Mouse (Mus musculus): Measurements from ENCODE around the gene Psmc3ip. TPM values are rescaled to one million over a fixed set of nuclear protein-coding genes. Genes with fewer than 3 reads are reported as not detected.

Psmc3ip gene
- polyA plus RNA-seq, 1 experiment from 2014 or later: 9.8 TPM

DNA sequence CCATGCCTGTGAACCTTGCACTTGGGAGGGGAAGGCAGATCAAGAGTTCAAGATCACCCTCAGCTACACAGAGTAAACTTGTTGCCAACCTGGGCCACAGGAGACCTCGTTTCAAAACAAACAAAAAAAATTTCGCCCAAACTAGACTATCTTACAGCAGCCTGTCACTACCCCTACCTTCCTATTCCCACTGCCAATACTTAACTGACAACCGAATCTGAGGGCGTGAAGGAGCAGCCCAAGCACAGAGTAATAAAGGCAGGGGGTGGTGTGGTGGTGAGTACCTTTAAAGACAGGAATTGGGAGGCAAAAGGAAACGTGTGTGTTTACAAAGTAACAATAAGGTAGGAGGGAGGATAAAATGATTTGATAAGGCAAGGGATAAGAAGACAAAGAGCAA is 15.5 kb upstream of the Psmc3ip start:
- ATAC-seq: no peak
- H3K4me3 ChIP-seq (ENCODE audit: low read depth, low read length): no peak overlapping the region

GRCm38 (mm10) chr11:101109351-101109750 is 14.1 kb upstream of the Psmc3ip start:
- no peak for ATAC-seq
- TF ChIP-seq EP300 (IDR thresholded peaks at IDR 0.05) (no peak), CTCF (IDR thresholded peaks at IDR 0.05) (no peak)
- Histone ChIP-seq H3K27me3 (replicated peaks; ENCODE audit: insufficient read depth, low read length) (no peaks in the 10 kb centered on the region), H3K9me3 (ENCODE audit: low read length) (no peaks in the 10 kb centered on the region), H3K4me2 (replicated peaks; ENCODE audit: low read depth, low read length) (no peak overlapping the region), H3K36me3 (ENCODE audit: insufficient read depth, low read length) (peaks cover 10% of the 10 kb centered on the region; the same call in 1 of the 2 replicates), H3K27ac (ENCODE audit: low read length) (no peak overlapping the region), H3K4me1 (ENCODE audit: insufficient read depth, low read depth, low read length) (no peaks in the 10 kb centered on the region), H3K4me3 (ENCODE audit: low read depth, low read length) (no peak overlapping the region), H3K9ac (replicated peaks; ENCODE audit: low read depth) (no peak overlapping the region)
- no peak for DNase-seq (ENCODE audit: low spot score)
- WGBS: 78% methylated on average over 4 of the region's 4 CpGs

More for the DNA sequence above, 15.5 kb upstream of the Psmc3ip start:
- no peak overlapping the region for H3K4me2 ChIP-seq (replicated peaks; ENCODE audit: low read depth, low read length)
- no peak overlapping the region for H3K9ac ChIP-seq (replicated peaks; ENCODE audit: low read depth)
- TF ChIP-seq CTCF (IDR thresholded peaks at IDR 0.05) (no peak), EP300 (IDR thresholded peaks at IDR 0.05) (no peak)
- H3K27ac ChIP-seq (ENCODE audit: low read length): no peak overlapping the region
- H3K9me3 ChIP-seq (ENCODE audit: low read length): no peaks in the 10 kb centered on the region
- H3K27me3 ChIP-seq (replicated peaks; ENCODE audit: insufficient read depth, low read length): no peaks in the 10 kb centered on the region
- H3K36me3 ChIP-seq (ENCODE audit: insufficient read depth, low read length): peaks cover 7% of the 10 kb centered on the region; the same call in 1 of the 2 replicates
- H3K4me1 ChIP-seq (ENCODE audit: insufficient read depth, low read depth, low read length): no peaks in the 10 kb centered on the region
- 37% methylated on average over 5 of the region's 5 CpGs for WGBS
- DNase-seq (ENCODE audit: low spot score): no peak

GRCm38 (mm10) chr11:101103011-101103410 is 7.8 kb upstream of the Psmc3ip start:
- 91% methylated on average over 5 of the region's 5 CpGs for WGBS
- peaks cover 50% of the 10 kb centered on the region for H3K36me3 ChIP-seq (ENCODE audit: insufficient read depth, low read length)
- H3K4me1 ChIP-seq (ENCODE audit: insufficient read depth, low read depth, low read length): no peaks in the 10 kb centered on the region
- DNase-seq (ENCODE audit: low spot score): no peak
- H3K4me2 ChIP-seq (replicated peaks; ENCODE audit: low read depth, low read length): no peak overlapping the region
- H3K9ac ChIP-seq (replicated peaks; ENCODE audit: low read depth): no peak overlapping the region
- no peak for ATAC-seq
- no peak overlapping the region for H3K4me3 ChIP-seq (ENCODE audit: low read depth, low read length)
- no peak for TF ChIP-seq CTCF (IDR thresholded peaks at IDR 0.05)
- TF ChIP-seq EP300 (IDR thresholded peaks at IDR 0.05): no peak
- H3K9me3 ChIP-seq (ENCODE audit: low read length): no peaks in the 10 kb centered on the region
- H3K27ac ChIP-seq (ENCODE audit: low read length): no peak overlapping the region
- H3K27me3 ChIP-seq (replicated peaks; ENCODE audit: insufficient read depth, low read length): no peaks in the 10 kb centered on the region

GRCm38 (mm10) chr11:101098231-101098630 is 3.0 kb upstream of the Psmc3ip start:
- no peaks in the 10 kb centered on the region for H3K9me3 ChIP-seq (ENCODE audit: low read length)
- peaks cover 47% of the 10 kb centered on the region for H3K36me3 ChIP-seq (ENCODE audit: insufficient read depth, low read length)
- no peak for ATAC-seq
- H3K27me3 ChIP-seq (replicated peaks; ENCODE audit: insufficient read depth, low read length): no peaks in the 10 kb centered on the region
- H3K4me3 ChIP-seq (ENCODE audit: low read depth, low read length): no peak overlapping the region
- no peak for DNase-seq (ENCODE audit: low spot score)
- no peak overlapping the region for H3K9ac ChIP-seq (replicated peaks; ENCODE audit: low read depth)
- peaks cover 8% of the 10 kb centered on the region for H3K4me1 ChIP-seq (ENCODE audit: insufficient read depth, low read depth, low read length)
- H3K27ac ChIP-seq (ENCODE audit: low read length): no peak overlapping the region
- TF ChIP-seq CTCF (IDR thresholded peaks at IDR 0.05) (no peak), EP300 (IDR thresholded peaks at IDR 0.05) (no peak)
- 91% methylated on average over 8 of the region's 8 CpGs for WGBS
- no peak overlapping the region for H3K4me2 ChIP-seq (replicated peaks; ENCODE audit: low read depth, low read length)

DNA sequence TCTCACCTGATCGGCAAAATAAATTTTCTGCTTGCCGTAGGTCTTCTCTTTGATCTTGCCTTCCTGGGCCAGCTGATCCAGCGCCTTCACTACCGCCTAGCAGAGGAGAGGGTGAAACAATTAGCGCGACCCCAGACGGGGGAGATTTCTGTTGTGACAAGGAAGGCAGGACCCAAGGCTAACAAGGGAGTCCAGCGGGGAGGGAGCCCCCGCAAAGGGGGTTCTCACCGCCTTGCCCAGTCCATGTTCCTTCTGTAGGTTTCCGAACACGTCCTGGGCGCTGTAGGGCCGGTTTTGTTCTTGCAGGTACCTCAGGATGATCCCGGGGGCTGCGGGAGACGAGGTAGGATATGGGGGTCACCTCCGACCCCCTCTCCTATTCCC is 314 bp downstream of the Psmc3ip start:
- H3K4me2 ChIP-seq (replicated peaks; ENCODE audit: low read depth, low read length): peak overlapping the region; percentile 88
- H3K9ac ChIP-seq (replicated peaks; ENCODE audit: low read depth): peak overlapping the region; percentile 73
- 1% methylated on average over 18 of the region's 18 CpGs for WGBS
- no peak for TF ChIP-seq EP300 (IDR thresholded peaks at IDR 0.05)
- no peak for TF ChIP-seq CTCF (IDR thresholded peaks at IDR 0.05)
- DNase-seq (ENCODE audit: low spot score) (no peak), ATAC-seq (no peak)
- H3K4me1 ChIP-seq (ENCODE audit: insufficient read depth, low read depth, low read length): peaks cover 8% of the 10 kb centered on the region
- no peaks in the 10 kb centered on the region for H3K27me3 ChIP-seq (replicated peaks; ENCODE audit: insufficient read depth, low read length)
- H3K27ac ChIP-seq (ENCODE audit: low read length): no peak overlapping the region
- peaks cover 38% of the 10 kb centered on the region for H3K36me3 ChIP-seq (ENCODE audit: insufficient read depth, low read length)
- peak overlapping the region; percentile 71 for H3K4me3 ChIP-seq (ENCODE audit: low read depth, low read length)
- H3K9me3 ChIP-seq (ENCODE audit: low read length): no peaks in the 10 kb centered on the region

DNA sequence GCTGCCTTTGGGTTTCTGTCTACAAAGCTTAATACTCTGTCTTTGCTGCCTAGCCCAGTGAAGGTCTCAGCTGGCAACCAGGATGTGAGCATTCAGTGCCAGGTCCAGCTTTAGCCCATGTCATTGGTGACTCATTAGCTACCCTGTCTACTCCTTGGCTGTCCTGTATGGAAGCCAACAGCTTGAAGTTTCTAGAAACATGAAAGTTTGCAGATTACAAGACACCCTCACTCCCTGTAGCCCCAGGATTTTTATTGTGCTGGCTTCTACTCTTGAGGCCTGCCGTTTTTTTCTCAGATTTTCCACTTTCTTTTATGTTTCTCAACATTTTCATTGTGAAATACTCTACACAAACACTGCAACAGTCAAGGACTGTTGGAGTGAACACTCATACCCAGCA is 5.3 kb downstream of the Psmc3ip start:
- H3K36me3 ChIP-seq (ENCODE audit: insufficient read depth, low read length): peaks cover 15% of the 10 kb centered on the region; the same call in 1 of the 2 replicates
- H3K9ac ChIP-seq (replicated peaks; ENCODE audit: low read depth): no peak overlapping the region
- DNase-seq (ENCODE audit: low spot score): peak; percentile 73
- TF ChIP-seq EP300 (IDR thresholded peaks at IDR 0.05) (peak; percentile 35; the same call in 1 of the 2 replicates), CTCF (IDR thresholded peaks at IDR 0.05) (no peak)
- 51% methylated on average over 1 of the region's 1 CpGs for WGBS
- peak; percentile 13; the same call in 1 of the 2 replicates for ATAC-seq
- no peaks in the 10 kb centered on the region for H3K27me3 ChIP-seq (replicated peaks; ENCODE audit: insufficient read depth, low read length)
- H3K4me2 ChIP-seq (replicated peaks; ENCODE audit: low read depth, low read length): no peak overlapping the region
- H3K4me1 ChIP-seq (ENCODE audit: insufficient read depth, low read depth, low read length): peaks cover 19% of the 10 kb centered on the region; the same call in 1 of the 2 replicates
- no peak overlapping the region for H3K4me3 ChIP-seq (ENCODE audit: low read depth, low read length)
- no peaks in the 10 kb centered on the region for H3K9me3 ChIP-seq (ENCODE audit: low read length)
- H3K27ac ChIP-seq (ENCODE audit: low read length): peak overlapping the region; percentile 44; the same call in 1 of the 2 replicates

DNA sequence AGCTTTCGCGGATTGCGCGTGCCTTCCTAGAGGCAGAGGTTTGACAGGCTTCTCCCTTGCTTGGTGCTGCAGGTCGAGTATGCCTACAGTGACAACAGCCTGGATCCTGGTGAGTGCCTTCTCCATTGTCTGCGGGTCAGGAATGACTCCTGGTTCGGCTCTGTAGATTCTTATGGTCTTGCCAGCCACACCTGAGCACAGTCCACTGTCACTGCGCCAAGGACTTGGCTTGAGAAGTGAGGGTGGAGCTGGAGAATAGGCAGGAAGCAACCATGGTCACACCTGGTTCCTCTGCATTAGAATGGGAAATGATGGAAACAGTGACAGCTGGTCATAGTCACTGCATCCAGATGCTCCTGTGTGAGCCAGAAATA is 7.6 kb downstream of the Psmc3ip start:
- TF ChIP-seq EP300 (IDR thresholded peaks at IDR 0.05) (no peak), CTCF (IDR thresholded peaks at IDR 0.05) (no peak)
- Histone ChIP-seq H3K27ac (ENCODE audit: low read length) (peak overlapping the region; percentile 85), H3K9me3 (ENCODE audit: low read length) (no peaks in the 10 kb centered on the region), H3K4me1 (ENCODE audit: insufficient read depth, low read depth, low read length) (peaks cover 20% of the 10 kb centered on the region; the same call in 1 of the 2 replicates), H3K4me3 (ENCODE audit: low read depth, low read length) (peak overlapping the region; percentile 67), H3K4me2 (replicated peaks; ENCODE audit: low read depth, low read length) (peak overlapping the region; percentile 96), H3K9ac (replicated peaks; ENCODE audit: low read depth) (peak overlapping the region; percentile 77), H3K27me3 (replicated peaks; ENCODE audit: insufficient read depth, low read length) (no peaks in the 10 kb centered on the region), H3K36me3 (ENCODE audit: insufficient read depth, low read length) (peaks cover 15% of the 10 kb centered on the region; the same call in 1 of the 2 replicates)
- ATAC-seq: no peak
- 2% methylated on average over 8 of the region's 8 CpGs for WGBS
- DNase-seq (ENCODE audit: low spot score): peak; percentile 68

All from lung, postnatal 0 days (tissue).